Mouse (Mus musculus) urinary bladder, postnatal 14 days (tissue): Measurements from ENCODE around the gene B3gat1.

Experiments
- DNase-seq: peaks from one replicate; pipeline ENCODE4 v3.0.0; 2021; ENCODE audit warnings: low spot score

Gene B3gat1

GRCm38 (mm10) chr9:26733206-26733891 is at the start of gene B3gat1:
Gene B3gat1, plus strand, starts transcription at chr9:26733728.
- no peak for DNase-seq

DNA sequence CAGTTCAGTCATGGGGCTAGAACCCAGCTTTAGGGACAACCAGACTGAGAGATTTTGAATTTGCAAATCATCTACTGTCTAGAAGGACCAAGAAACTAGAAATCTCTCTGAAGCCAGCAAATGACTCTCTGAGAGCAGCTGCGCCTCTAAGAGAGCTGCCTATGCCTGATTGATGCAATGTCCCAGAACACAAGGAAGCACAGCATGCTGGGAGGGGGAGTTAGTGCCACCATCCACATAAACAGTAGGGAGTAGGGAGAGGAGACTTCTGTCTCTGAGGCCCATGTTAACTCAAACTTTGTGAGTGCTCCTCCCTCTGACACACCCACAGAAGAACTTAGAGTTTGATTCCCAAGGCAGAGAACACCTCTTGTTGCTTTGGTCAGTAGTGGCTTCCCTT is 44.4 kb upstream of the B3gat1 start:
- DNase-seq = no peak

DNA sequence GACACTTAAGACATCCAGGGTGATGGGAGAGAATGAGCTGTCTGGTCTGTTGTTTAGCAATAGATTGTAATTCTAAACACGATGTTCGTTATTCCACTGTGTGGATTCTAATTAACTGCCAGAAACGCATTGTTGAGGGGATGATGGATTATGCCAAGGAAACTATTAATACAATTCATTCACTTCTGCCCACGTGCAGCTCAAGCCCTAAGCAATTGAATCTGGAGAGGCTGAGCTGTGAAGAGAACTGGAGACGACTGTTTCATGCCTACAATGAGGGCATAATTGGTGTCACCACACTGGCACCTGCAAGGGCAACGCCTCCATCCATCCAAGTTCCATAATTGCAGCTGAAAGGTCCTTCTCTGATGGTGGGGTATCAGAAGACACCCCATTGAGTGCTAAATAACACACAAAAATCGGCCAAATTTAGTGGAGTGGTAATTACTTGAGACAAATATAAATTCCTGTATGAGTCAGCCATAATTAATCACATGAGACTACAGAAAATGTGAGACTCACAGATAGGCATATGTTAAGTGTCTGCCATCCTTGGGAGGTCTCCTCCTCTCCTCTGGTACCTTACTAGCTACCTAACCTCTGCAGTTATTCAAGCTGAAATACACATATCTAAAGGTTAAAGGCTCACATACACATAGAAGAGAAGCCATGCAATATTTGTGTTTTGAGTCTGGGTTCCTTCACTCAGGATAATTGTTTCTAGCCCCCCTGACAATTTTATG is 43.4 kb upstream of the B3gat1 start:
- DNase-seq = no peak

GRCm38 (mm10) chr9:26692641-26693040 is 40.9 kb upstream of the B3gat1 start:
- DNase-seq = no peak

DNA sequence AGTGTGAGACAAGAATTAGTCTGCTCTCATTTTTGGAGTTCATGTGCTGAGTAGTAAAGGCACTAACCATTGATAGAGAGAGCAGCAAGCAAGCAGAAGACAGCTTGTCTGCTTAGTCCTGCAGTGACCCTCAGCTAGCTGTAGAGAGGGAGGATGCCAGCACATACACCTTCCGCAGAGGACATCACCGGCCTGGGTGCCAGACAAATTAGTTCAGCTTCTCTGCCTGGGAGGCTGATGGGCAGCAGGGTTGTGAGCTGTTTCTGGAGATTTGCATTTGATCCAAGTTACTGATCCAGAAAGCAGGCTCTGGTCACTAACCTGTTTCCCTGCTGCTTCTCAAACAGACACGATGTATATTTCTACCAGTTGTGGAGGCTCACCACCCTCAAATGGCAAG is 38.9 kb upstream of the B3gat1 start:
- DNase-seq = no peak

- no peak for DNase-seq
These were observed 38.4 kb upstream of the B3gat1 start for GRCm38 (mm10) chr9:26695178-26695577.

- no peak for DNase-seq
These were observed 35.2 kb upstream of the B3gat1 start for GRCm38 (mm10) chr9:26698286-26698685.

- no peak for DNase-seq
These were observed 33.2 kb upstream of the B3gat1 start for GRCm38 (mm10) chr9:26700329-26700728.

- DNase-seq = no peak
These were observed 15.1 kb upstream of the B3gat1 start for GRCm38 (mm10) chr9:26718388-26718787.

GRCm38 (mm10) chr9:26721771-26722170 is 11.8 kb upstream of the B3gat1 start:
- no peak for DNase-seq

- DNase-seq = no peak
These were observed 7.8 kb upstream of the B3gat1 start for GRCm38 (mm10) chr9:26725709-26726108.

DNA sequence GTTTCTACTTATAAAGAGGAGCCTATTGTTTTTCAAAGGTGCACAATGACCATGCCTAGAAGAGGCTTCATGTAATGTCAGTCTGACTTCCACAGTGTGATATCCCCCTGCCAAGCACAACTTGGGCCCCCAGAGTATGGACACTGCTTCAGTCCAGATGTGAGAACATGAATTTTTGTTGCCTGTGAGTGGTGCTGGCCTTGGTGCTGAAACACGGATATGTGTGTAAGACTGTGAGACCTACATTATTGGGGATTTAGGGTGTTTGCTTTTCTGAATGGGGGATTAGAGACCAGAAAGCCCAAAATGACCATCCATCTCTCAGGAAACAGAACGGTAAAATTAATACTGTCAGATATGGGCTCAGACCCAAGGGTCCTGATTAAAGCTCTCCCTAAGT is 6.1 kb upstream of the B3gat1 start:
- no peak for DNase-seq

DNA sequence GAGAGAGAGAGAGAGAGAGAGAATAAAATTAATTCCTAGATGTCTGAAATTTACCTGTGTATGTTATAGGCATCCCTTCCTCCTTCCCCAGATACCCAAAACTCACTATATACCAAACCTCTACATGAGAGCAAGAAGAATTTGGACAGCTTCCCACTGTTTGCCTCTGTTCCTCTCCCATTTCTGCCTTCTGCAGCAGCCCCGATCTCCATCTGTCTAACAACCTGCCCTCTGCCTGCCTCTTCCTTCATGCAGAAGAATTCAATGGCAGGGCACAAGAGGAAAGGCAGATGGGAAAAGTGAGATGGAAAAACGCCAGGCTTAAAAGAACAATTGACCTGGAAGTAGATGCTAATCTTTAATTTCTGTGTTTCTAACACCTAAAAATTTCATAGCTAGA is 5.0 kb upstream of the B3gat1 start:
- DNase-seq = no peak

- no peak for DNase-seq
These were observed 458 bp downstream of the B3gat1 start for GRCm38 (mm10) chr9:26733986-26734385.

DNA sequence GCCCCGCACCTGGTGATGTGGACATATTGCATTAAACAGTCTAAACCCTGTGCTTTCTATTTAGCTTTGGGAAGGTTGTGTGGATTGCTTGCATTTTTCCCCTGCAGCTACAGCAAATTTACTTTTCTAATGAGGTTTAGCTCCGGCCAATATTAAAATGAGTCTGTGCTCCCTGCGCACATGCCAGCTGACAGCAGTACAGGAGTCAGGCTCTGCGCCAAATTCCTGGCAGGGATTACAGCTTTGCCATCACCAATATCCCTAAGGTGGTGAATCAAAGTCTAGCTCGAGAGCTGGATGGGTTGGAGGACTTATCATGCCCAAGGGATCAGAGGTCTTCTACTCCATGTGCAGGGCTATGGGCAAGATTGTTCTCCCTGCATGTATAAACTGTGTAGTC is 3.6 kb downstream of the B3gat1 start:
- no peak for DNase-seq

- no peak for DNase-seq
These were observed 9.3 kb downstream of the B3gat1 start for GRCm38 (mm10) chr9:26742817-26743216.

DNA sequence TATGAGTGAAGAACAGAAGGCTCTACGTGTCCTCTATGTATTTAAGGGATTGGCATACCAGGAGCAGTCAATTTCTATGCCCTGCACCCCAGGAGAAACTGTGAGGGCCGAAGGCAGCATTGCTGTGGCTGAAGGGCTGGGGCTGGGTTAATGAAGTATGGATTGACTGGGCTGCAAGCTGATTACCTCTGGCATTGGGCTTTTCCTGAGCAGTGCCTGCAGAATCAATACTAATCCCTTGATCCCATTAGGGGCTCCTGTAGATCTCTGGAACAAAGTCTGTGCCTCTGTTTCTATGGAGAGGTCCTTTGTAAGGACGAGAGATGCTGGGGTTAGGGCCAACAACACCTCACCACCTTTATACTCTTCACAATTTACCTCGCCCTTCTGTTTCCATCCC is 13.6 kb downstream of the B3gat1 start:
- no peak for DNase-seq

DNA sequence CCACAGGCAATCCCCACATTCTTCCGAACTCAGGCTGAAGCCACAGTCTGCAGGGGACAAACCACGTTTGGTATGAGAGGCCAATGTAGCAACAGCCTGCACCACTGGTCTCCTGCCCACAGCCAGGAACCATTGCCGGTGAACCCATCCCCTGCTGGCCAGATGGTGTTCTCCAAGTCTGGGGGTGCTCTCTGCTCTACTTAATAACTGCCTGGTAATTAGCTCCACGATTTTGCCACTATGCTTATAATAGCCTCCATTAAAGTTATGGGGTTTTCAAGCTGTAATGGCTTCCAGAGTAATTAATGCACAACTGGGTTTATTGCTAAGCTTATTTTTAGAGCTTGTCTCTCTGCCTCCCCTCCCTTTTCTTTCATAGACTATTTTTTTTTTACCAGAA is 15.4 kb downstream of the B3gat1 start:
- DNase-seq = no peak

DNA sequence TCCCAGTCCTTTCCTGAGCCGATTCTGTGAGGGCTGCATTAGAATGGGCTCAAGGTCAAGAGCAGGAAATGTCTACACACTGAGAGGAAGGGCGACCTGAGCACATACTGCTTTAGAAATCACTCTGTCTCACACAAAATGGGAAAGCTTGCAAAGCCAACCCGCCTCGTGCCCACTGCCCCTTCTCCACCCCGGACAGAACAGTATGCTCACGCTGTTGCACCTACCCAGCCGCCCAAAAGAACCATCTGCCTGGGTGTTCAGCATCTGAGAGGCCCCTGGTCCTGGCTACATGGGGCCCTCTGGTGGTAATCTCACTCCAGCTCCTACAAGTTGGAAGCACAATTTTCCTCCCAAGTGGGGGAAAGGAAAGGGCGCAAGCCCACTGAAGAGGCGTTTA is 26.6 kb downstream of the B3gat1 start:
- no peak for DNase-seq

GRCm38 (mm10) chr9:26760576-26760975 is 27.0 kb downstream of the B3gat1 start:
- DNase-seq = no peak

- no peak for DNase-seq
These were observed 28.9 kb downstream of the B3gat1 start for GRCm38 (mm10) chr9:26762477-26762876.

DNA sequence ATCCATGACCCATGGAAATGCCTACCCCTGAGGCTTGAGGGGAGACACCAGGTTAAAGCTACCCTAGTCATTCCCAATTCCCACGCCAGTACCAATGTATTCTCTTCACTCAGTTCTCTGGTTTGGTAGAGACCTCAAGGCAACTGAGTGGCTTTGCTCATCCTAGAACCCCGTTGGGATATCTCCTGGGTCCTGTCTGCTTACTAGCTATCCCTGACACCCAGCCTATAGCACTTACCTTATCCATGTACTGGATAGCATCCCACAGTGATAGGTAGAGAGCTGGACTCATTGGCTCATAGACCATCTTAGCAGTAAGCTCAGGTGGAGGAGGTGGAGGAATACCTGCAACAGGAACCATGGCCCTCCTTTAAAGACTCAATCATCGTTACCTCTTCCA is 34.7 kb downstream of the B3gat1 start:
- DNase-seq = no peak

DNA sequence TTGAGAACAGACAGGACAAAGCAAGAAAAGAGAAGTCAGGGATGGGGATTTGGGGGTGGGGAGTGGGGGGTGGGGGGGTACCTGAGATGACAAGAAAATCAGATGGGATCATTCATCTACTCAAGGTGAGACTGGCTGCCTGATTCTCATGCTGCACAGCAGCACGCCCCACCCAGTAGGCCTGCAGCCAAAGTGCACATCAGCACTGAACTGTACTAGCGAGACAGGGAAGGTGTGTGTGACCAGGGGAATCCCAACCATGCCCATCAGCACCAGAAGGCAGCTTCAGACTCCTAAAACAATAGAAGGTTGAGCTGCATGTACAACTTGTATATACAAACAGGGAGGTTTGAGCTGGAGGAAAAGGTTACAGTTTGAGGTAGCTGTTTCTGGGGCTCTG is 42.2 kb downstream of the B3gat1 start:
- DNase-seq = no peak
